Mouse (Mus musculus) embryo, embryonic 10.5 days (tissue): Measurements from ENCODE around the gene Tap2.

ENCODE experiments used
- DNase-seq: peaks from one replicate; pipeline ENCODE4 v3.0.0-alpha.2; 2015; ENCODE audit warnings: low spot score

Gene Tap2

DNA sequence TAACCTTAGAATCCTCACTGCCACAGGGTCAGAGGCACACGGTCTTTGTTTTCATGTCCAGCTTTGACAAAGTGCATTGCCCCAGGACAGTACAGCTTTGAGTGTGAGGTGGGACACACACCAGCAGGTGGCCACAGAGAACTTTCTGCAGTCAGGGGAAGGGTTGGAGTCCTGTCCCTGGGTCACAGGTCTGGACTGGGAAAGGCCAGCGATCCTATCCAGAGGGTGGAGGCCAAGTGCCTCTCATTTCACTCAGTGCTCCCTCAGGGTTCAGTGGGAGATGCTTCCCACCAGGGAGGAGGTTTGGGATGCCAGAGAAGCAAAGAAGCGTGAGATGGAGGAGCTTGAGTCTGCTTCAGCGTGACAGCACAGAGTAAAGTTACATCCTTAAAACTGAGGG lies 48.3 kb downstream of the Tap2 start:
- no peak for DNase-seq

DNA sequence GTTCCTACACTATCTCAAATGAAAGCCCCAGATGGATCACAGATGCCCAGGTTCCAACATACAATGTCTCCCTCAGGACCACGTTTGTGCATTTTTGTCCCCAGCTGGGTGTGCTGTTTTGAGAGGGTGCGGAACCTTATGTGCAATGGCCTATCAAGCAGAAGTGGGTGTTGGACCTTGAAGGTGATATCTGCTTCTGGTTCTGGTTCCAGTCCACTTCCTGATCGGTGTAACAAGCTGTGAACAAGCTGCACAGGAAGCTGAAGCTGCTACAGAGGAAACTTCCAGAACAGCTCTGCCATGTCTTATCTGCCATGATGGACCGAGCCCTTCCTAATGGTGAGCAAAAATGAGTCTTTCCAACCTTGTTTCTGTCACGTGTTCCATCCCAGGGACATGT lies 53.2 kb downstream of the Tap2 start:
- DNase-seq = no peak

DNA sequence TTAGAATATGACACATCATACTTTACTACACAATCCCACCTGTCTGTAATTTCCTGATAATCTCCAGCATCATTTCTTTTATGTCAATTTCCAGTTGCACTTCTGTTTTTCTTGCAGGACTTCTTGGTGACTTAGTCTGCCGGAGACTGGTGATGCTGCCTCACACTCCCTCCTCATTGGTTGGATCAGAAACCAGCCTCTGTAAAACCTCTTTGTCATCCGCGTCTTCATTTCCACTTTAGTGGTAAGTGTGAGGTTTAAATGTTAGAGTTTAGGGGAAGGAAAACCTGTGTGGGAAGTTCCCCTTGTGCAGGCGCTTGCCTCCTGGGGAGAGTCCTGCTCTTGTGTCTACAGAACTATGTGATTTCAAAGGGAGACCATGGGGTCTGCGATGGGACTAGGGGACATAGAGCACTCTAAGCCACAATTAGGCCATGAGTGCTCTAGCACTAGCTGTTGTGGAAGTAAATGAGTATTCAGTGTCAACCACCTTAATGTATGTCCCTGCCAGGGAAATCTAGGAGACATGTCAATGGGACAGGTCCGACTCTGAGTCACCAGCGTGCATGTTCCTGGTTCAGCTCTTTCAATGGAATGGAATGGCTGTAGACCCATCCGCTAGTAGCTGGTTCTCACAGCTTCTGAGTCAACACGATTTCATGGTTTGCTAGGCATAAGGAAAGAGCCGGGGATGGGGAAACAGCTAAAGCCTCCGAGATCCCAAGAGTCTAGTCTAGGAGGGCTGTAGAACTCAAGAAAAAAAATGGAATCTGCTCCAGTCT lies 54.5 kb downstream of the Tap2 start, which contains the start of gene H2-Ab1:
H2-Ab1 (plus strand) TSS at position 96 of the 782 bp plus-strand sequence.
- peak; percentile 65 for DNase-seq

DNA sequence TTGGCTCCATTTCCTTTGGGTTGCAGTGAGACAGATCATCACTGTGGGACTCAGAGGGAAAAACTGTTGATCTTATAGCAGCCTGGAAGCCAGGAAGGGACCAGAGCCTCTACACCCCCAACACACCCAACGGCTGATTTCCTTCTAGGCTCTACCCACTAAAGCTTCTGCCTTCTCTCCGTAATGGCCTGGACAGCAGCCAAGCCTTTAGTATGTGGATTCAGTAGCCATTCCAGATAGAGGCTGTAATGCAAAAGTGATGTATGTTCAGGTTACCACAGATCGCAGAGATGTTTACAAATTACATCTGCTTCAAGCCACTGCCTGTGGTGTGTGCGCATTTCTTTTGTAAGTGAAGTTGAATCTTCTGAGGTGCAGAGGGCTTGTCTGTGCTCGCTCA lies 57.2 kb downstream of the Tap2 start:
- DNase-seq = no peak

DNA sequence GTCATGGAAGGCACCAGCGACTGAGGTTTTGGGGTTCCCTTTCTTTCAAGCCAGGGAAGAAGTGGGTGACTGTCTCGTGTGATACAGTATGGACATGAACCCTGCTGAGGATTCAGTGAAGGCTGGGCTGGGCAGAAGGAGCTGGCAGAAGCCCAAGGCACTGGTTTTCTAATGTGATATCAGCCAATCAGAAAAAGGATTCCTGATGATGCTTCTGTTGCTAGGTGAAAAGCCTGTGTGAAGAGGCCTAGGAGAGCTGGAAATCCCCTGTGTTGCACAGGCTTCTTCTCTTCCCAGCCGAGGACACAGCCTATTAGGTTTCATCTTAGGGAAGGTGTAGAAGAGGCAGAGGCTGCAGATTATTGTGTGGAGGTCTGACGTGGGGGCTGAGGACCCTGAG lies 58.2 kb downstream of the Tap2 start:
- DNase-seq = peak; percentile 89

DNA sequence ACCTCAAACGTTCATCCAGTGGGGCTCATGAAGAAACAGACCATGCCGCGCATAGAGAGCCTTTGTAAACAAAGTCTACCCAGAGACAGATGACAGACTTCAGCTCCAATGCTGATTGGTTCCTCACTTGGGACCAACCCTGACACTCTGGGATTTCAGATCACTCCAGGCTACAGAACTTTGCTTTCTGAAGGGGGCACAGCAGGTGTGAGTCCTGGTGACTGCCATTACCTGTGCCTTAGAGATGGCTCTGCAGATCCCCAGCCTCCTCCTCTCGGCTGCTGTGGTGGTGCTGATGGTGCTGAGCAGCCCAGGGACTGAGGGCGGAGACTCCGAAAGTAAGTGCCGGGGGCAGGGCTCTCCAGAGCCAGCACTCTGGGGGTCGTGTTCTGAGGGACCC lies 59.7 kb downstream of the Tap2 start:
- peak; percentile 97 for DNase-seq

DNA sequence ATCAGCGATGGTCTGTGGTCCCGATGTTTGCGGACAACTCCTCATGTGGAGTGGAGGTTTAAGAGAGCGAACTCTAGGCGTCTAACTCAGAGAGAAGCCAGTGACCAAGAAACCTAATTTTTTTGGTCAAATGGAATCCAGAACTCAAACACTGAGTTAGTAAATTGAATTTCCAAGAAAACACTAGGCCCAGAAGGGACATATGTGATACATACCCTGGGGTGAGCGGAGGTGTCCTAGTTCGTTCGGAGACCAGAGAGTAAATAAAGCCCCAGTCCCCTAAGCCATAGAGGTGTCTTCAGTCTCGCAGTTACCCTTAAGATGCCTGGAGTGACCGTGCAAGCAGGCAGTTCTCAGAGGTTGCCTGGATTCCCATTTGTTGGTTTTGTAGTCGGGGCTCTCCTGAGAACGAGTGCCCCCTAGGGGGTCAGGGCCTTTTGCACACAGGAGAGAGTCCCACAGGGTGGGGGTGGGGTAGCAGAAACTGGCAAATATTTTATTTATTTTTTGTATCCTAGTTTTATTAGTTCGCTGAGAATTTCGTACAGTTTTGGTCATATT lies 60.6 kb downstream of the Tap2 start:
- DNase-seq = peak; percentile 77

DNA sequence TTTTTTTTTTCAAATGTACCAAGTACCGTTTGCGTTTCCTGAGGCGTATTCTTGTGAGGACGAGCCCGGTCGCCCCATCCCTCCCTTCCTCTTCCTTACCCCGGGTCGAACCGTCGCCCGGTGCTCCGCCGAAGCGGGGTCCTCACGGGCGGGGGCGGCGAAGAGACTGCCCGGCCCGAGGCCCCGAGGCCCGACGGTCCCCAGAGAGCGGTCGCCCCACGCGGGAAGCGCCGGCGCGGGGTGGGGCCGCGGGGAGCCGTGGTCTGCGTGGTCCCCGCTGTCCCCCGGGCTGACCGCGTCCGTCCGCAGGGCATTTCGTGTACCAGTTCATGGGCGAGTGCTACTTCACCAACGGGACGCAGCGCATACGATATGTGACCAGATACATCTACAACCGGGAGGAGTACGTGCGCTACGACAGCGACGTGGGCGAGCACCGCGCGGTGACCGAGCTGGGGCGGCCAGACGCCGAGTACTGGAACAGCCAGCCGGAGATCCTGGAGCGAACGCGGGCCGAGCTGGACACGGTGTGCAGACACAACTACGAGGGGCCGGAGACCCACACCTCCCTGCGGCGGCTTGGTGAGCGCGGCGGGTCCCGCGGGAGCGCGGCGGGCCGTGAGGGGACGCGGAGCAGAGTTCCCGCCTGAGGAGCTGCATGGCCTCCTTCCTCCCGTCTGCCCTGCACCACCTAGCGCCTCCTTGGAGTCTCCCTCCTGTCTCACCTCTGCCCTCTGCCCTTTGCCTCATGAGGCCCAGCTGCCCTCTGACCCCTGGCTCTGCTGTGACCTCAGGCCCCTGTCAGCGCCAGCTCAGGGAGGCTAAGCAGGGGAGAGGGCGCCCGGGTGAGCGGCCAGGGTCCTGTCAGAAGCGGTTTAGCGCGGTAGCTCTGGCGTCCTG lies 61.4 kb downstream of the Tap2 start:
- DNase-seq = peak; percentile 78
